Mouse (Mus musculus): ENCODE data around the gene Gtpbp8.

Gtpbp8 gene

DNA sequence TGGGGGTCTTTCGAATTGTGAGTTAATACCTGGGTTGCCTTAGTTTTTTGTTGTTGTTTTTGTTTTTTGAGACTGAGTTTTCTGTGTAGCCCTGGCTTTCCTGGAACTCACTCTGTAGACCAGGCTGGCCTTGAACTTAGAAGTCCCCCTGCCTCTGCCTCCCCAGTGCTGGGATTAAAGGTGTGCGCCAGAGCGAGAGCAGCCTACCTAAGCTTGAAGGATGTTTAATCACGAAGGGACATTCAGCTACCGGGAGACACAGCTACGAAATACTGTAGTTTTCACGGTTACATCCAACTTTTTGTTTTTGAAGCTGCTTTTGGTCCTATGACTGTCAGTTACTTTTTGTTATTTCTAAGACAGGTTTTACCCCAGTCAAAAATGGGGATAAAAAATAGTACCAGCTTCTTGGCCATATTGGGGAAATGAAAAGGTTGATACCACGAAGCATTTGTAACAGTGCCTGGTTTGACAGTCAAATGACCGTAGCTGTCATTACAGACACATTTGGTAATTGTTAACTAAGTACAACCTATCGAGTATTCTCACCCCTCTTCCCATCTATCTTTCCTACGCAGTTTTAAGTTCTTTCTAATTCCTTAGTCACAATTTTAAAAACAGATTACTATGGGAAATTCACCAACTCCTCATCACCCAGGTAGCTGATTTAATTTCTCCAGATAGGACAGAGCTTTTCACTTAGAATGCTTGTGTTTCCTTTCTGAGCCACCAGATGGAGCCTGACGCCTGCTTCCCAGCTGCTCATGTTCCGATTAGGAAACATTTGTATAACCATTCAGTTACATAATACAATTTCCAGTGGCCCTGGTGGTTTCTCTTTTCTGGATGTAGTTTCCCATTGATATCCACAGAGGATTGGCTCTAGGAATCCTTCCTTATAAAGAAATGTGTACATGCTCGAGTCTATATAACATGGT, 20.6 kb downstream of the Gtpbp8 start:
- peak; percentile 82 for DNase-seq (ENCODE audit: low spot score)

DNA sequence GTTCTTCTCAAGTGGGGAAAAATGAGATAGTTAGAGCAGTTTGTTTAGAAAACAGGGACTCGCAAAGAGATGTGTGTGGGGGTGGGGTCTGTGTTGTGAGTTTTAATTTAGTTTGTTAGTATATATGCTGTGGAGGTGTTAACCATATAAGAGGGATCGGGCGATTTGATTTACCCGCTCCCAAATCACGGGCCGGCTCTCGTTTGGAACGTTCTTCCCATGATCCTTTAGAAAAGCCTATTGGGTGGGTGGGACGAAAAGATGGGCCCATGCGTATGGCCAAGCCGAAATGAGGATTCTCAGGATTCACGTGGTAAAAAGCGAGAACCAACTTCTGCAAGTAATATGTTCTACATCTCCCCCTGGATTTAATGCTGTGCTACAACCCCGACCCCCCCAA, 21.3 kb downstream of the Gtpbp8 start:
- DNase-seq (ENCODE audit: low spot score): no peak

DNA sequence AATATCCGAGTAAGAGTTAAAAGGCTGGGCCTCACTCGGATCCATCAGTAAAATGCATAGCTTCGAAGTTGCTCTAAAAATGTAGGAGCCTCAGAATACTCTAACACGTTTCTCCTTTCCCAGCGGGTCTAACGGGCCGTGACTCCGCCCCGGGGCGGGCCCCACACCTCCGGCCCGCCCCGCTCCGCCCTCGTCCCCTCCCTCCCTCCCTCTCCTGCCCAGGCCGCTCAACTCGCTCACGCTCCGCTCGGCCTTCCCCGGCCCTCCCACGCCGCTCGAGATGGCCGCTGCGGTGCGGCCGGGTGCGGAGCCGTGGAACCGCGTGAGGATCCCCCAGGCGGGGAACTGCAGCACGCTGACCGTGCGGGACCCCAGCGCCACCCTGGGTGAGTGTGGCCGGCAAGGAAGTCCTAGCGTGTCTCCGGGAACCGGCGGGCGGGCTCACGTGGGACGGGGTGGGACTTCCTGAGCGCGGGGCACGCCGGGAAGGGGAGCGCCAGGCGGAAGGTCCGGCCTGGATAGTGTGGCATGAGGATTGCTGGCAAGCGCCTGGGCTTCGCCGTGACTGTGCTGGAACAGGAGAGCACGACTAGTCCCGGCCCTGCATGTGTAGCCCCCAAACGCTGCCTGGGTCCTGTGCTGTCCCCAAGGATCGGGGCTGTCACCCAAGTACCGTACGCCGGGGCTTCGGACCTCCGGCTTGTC, 21.9 kb downstream of the Gtpbp8 start, which contains the start of gene Nepro:
Nepro (plus strand) TSS at position 219 of the 705 bp plus-strand sequence.
- peak; percentile 94 for DNase-seq (ENCODE audit: low spot score)

DNA sequence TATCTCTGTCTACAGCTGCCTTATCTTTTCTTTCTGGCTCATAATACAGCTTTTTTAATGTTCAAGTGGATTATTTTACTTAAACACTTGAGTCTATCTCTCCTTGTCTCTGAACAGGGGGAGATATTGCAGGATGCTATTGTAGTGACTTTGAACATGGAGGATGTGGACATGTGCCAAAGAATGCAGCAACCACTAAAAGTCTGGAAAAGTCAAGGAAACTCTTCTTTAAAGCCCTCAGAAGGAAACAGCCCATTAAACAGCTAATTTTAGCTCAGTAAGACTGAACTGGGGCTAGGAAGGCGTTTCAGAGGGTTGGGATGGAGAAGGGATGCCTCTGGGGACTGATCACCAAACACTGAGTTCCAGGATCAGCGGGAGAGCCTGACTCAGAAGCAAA, 23.5 kb downstream of the Gtpbp8 start:
- DNase-seq (ENCODE audit: low spot score): no peak

DNA sequence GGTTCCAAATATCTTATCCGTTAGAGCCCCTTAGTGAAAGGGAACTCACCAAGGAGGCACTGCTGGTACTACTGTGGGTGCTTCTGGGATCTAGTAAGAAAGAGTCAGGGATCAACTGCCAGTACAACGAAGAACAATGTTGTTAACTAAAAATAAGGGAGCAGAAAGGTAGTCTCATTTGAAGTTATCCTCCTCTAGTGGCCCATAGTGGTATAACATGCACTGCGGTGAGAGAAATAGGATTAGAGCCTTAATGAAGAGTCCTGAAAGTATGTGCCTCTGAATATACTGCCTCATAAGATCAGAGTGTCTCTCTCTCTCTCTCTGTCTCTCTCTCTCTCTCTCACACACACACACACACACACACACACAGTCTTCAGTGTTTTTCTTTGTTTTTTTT, 25.6 kb downstream of the Gtpbp8 start:
- no peak for DNase-seq (ENCODE audit: low spot score)

DNA sequence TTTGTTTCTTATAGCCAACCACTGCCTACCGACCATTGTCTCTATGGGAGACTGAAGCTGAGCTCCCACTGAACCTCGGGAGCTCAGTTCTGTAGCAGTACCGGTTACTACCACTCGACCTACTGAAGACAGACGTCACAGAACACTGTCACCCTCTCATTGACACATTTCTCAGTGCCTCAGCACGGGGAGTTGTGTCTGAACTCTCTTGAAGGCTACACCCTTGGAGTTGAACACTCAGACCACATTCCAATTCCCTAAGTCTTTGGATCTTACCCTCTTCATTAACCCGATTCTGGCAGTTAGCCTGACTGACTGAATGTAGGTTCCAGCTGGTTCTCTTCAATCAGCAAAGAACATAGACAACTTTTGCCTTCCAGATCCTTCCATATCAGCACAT, 26.8 kb downstream of the Gtpbp8 start:
- DNase-seq (ENCODE audit: low spot score): no peak

DNA sequence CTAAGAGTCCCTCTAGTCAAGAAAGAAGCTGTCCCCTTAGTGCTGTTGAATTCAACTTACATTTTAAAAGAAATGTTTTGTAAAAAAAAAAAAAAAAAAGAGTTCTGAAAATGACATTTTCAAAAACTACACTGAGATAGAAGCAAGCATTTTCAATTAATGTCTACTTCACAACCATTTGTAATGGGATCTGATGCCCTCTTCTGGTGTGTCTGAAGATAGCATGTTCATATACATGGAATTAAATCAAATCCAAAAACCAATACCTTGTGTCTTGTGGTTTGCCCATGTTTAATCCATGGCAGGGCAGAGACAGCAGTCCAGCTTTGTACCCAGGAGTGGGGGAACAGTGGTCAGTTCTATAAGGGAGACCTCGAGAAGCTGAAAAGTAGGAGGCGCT, 28.3 kb downstream of the Gtpbp8 start:
- no peak for DNase-seq (ENCODE audit: low spot score)

DNA sequence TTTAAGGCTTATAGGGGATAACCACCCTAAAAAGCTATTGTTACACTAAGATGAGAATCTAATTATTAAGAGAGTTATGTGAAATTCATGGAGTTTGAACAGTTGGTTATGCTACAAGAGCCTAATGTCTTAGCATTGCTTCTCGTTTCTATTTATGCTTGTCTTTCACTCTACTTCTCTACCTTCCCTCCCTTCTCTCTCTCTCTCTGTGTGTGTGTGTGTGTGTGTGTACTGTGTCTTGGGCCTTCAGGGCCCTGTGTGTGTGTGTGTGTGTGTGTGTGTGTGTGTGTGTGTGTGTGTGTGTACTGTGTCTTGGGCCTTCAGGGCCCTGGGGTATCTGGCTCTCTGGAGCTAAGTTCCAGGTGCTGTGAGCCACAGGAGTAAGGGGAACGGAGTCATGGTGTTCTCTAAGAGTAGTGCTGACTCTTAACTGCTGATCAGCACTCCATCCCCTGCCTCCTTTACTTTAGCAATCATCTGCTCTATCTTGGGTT, 29.0 kb downstream of the Gtpbp8 start:
- no peak for DNase-seq (ENCODE audit: low spot score)

DNA sequence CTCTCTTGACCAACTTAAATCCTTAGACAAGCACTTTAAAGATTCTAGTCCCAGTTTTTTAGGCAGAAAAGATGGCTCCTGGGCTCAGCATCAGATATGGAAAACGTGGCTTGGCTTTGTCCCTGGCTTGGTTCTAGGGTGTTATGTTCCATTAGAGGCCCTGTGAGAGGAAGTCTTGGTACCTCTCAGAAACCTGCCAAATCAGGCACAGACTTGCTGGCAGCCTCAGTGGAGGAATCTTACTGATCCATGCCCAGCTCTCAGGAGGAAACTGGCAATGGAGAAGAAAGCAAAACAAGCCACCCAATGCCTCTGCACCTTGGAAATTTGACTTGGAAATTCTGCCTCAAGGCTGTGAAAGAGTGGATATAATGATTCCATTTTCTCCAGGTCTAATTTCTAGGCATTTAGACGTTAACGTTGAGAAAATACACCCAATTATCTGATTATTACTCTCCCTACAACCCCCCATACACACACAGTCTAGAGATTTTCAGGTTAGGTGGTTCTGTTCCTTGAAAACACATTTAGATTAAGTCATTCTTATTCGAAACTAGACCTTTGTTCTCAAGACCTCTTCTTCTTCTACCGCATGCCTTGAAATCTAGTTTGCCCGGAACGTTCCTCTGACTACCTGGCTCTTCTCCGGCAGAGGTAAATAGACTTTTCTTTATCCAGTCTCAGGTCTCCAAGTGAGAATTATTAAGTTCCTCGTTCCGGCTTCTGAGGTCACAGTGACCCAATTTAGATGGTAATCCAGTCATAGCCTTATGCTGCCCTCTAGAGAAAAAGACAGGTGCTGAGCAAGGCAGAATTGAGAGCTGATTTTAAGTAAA, 29.6 kb downstream of the Gtpbp8 start:
- peak; percentile 36 for DNase-seq (ENCODE audit: low spot score)

DNA sequence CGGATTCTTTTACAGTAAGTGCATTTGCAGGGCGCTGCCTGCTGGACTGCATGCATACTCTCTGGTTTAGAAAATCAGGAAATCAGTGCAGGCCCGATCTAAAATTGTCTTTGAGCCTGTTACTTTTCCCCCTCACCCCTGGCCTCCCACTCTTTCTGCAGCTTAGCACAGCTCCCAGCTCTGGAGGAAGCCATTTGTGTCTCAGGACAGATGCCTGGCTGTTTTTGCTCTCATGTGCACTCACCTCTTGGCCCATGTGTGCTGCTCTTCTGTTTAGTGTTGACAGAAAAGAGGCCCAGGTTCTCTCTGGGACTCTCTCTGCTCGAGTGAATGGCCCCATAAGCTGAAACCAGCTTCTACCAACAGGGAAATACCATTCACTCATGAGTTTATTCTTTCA, 42.7 kb downstream of the Gtpbp8 start:
- no peak for DNase-seq (ENCODE audit: low spot score)

DNA sequence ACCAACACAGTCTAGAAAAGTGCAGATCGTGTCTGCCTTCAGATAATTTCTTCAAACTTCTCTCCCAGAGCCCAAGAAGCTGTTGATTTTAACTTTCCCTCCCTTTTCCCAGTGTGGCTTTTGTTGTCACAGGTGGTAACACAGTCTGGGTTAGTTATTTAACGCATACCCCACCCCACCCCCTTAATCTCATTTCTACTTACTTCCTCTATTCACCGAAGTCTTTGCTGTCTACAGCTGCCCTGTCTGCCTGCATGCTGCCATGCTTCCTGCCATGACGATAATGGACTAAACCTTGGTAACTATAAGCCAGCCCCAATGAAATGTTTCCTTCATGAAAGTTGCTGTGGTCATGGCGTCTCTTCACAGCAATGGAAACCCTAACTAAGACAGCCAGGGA, 43.9 kb downstream of the Gtpbp8 start:
- no peak for DNase-seq (ENCODE audit: low spot score)

DNA sequence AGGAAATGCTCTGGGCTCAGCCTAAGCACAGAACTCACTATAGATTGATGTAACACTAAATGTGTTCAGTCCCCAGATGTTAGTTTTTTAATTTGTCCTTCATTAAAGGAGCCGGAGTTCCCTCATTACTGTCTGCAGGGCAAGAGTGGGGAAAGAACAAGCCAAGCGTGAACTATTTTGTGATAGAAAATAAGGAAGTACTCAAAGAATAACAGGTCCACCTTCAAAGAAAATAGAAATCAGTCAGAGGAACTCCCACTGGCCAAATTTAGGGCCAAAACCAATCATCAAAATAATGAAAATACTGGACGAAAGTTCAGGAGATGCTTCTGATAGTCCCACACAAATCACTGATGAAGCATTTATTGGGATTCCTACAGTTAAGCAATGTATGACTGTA, 45.0 kb downstream of the Gtpbp8 start:
- no peak for DNase-seq (ENCODE audit: low spot score)

DNA sequence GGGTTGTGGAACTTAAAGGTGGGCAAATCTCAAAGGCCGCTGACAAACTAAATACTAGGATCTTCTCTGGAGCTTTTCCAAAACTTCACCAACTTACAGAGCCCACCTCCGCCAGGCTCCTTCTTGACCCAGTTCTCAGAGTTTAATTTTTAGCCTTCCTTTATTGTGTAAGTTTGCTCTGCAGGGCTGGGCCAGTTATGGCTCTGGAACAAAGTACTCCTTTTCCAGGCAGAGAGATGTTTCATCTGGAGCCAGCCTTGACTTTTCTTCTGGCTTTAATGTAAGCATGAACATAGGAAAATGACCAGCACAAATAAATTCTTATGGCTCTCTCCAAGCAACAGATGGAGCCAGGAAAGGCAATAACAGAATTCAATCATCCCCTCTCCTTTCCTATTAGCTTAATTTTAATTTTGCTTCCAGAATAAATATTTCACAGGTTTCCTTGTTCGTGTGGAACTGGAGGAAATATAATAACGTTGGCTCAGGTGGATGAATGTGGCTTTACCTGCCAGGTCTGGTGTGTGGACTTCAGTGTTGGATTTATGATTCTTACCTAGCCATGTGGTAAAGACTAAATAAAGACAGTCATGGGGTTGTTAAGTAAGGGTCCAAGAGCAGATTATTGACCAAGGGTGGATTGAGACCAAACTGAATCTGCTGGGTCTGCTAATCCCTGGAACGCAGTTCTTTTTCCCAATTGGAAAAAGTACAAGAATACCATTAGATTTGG, 48.5 kb downstream of the Gtpbp8 start:
- no peak for DNase-seq (ENCODE audit: low spot score)

DNA sequence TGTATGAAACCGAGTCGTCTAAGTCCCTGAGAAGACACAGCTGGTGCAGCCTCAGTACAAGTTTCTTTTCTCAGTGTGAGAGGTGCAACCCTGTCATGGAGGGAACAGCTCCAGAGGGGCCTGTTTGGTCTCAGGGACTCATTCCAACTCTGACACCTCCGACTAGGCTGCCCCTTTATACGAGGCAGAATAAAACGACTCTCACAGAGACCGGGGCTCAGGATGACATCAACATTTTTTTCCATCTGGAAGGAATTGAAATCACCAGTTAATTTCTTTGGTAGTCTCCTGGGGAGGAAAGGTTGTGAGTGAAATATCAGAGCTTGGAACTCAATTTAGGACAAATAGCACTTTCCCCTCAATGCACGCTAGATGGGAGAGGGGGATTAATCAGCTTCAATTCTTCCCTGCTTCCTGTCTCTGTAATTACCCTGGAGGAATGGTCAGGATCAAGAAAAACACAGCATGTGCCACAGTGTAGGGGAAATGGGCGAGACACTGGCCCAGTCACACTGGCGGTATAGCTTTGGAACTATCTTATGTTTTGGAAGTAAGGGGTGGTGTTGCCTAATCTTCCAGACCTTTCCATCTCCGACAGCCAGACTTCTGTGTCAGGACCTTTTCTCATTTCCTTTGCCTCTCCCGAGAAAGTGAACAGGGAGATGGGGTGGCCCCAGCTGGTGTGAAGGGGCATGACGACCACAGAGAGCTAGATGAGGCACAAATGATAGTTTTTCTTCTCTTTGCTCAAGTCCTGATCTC, 50.1 kb downstream of the Gtpbp8 start:
- DNase-seq (ENCODE audit: low spot score): peak; percentile 42

DNA sequence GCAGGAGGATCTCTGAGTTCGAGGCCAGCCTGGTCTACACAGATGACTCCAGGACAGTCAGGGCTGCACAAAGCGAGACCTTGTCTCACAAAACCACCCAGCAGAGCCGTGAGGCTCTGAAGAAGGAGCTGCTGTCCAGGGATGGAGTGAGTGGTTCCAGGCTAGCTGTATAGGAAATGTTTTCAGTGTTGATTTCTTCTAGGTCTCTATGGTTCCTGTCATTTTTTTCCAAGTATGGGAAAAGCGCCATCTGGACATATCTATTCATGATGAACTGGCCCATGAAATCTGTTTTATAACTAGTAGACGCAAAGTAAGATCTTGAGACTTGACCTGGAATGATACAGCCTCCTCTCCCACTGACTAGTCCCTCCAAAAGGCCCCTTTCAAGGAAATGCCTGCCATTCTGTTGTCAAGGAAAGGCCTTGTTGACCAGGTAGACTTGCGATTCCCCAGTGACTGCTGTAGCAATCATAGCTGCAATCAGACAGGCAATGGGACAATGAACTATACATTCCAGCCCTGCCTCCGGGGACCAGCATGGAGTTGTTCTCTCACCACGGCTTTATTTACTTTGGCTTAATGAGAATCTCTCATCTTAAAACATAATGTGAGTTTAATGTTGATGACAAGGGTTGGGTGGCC, 50.8 kb downstream of the Gtpbp8 start:
- DNase-seq (ENCODE audit: low spot score): no peak

DNA sequence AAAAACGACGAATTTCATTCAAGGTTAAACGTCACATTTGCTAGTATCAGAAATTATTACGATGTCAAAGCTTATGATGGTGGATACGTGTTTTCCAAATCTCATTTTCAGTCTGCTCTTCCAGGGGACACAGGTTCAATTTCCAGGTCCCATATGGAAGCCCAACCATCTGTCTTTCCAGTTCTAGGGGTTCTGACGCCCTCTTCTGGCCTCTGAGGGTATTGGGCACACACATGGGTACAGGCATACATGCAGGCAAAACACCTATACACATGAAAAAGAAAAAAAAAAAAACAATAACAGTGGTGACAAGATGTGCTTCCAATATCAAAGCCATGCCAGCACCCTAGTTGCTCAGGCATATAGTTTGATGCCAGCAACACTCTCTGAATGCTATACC, 52.5 kb downstream of the Gtpbp8 start:
- no peak for DNase-seq (ENCODE audit: low spot score)

DNA sequence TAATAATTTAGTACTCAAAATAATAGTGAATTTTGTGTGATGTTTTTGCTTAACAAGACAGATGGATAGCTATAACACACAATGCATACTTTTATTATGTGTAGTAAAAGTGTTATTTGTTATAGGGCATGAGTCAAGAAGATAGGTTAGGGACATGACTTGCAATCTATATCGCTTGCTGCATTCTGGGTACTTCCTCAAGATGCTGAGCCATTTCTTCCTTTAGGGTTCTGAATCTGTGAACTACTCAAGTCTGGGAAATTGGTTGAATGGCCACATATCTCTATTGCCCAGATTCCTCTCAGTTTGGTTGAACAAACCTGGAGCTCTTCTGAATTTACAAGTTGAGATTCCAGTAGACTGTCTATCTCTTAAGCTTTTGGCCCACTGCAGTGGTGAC, 53.6 kb downstream of the Gtpbp8 start:
- DNase-seq (ENCODE audit: low spot score): no peak

DNA sequence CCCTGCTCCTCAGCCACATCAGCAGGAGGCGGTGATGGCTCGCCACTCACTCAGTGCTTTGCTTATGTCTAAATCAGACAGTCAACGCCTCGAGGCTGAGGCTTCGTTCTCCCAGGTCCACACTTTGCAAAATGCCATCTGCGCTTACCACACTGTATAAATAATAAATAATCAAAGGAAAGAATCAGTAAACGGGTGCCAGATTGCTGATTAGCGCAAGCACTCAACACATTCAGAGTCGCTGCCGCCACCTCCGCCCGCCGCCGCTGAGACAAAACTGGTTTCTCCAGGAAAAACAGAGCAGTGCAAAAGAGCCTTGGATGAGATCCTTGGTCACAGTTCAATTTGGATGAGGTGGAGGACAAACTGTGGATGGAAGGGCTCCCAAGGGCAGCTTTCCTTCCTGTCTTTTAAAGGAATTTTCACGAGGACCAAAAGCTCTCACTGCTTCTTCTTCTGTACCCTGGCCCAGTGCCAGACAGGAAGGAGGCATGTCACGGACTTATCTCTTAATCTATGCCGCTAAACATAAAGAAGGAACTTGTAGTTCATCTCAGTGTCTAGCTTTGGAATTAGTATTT, 54.5 kb downstream of the Gtpbp8 start:
- peak; percentile 68 for DNase-seq (ENCODE audit: low spot score)

DNA sequence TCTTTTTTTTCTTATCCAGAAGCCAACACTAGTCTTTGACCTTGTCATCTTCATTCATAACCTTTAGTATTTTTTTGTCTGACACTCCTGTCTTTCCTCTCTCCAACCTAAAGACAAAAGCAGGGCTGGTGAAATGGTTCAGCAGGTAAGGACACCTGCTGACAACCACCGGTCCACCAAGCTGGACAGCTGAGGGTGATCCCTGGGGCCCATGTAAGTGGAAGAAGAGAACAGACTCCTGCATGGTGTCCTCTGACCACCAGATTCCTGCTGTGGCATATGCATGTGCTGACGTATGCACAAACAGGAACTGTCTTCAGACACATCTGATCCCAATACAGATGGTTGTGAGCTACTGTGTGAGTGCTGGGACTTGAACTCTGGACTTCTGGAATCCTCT, 55.1 kb downstream of the Gtpbp8 start:
- no peak for DNase-seq (ENCODE audit: low spot score)

DNA sequence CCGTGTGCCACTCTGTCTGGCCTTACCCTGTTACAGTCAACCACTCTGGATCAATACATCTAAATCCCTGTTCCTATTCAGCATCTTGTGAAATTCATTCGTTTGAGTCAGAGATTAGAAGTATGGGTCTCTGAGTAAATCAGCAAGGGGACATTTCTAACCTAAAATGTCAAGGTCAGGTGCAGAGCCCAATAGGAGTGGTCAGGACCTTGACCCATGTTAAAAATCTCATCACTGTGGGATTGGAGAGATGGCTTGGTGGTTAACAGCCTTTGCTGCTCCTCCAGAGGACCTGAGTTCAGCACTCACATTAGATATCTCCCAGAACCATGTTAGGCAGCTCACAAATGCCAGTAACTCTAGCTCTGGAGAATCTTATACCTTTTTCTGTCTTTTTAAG, 55.7 kb downstream of the Gtpbp8 start:
- no peak for DNase-seq (ENCODE audit: low spot score)
